Mouse (Mus musculus) cerebellum, adult 11-12 months (tissue): ENCODE results near the gene Tgfbr3.

Experiments used
- DNase-seq: peaks from one replicate; pipeline ENCODE4 v3.0.0; 2022

Tgfbr3 gene

DNA sequence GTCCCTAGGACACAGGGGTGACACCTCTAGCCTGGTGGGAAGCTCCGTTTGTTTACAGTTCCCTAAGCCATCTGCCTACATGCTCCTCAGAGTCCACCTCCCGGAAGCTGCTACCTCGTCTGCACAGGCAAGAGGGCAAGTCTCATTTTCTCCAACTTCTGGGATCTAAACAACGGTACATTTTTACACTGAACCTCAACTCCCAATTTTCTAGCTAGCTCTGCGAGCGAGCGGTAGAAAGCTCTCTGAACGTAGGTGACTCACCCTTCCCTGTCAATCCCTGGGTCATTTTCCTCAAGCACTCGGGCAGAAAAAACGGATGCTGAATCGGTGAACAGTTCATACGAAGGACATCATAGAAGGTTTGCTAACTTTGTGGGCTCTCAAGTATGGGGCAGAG, 122.1 kb downstream of the Tgfbr3 start:
- DNase-seq, result peak; percentile 28

DNA sequence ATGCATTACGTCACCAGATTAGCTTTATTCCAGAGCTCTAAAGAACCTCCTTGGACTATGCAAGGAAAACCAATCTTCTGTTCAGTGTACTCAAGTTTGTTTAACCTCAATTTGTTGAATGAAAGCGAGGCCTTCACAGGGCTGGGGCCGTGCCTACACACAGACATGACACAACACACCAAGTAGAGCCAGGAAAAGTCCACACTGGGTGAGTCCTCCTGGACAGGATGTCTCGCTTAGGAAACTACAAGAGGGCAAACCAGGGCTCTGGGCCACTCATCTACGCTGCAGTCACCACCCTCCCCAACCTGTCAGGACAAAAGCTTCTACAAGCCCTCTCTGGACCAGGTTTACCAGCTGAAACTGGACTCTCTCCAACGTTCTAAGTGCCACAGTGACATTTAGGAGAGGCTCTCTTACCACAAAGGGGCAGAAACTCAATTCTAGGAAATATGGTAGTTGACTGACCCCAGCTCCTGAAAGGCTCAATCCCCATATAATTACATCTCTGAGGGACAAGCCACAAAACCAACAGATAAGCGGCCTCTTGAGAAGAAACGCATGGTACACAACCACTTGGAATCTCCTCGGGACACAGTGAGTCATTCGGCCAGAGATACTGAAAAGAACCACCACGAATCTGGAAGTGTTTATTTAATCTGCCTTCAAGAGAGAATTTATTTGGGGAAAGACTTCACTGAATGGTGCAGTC, 122.6 kb downstream of the Tgfbr3 start:
- DNase-seq, result no peak

DNA sequence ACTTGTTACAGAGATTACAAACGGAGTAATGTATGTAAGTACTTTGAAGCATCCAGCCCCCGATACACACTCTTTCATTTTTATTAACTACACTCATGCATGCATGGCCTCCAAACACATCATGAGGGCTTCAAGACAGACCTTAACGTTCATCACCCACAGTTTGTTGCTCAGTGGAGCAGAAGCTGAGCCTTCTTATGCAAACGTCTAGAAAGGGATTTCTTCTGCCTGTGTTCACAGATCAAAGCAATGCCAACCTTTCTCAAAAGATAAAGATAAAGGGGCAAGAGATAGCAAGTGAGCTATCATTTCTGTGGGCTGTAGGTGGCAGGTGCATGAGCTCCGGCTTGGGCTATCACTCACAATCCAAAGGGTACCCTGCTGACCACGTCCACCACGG, 123.7 kb downstream of the Tgfbr3 start:
- DNase-seq, result no peak

DNA sequence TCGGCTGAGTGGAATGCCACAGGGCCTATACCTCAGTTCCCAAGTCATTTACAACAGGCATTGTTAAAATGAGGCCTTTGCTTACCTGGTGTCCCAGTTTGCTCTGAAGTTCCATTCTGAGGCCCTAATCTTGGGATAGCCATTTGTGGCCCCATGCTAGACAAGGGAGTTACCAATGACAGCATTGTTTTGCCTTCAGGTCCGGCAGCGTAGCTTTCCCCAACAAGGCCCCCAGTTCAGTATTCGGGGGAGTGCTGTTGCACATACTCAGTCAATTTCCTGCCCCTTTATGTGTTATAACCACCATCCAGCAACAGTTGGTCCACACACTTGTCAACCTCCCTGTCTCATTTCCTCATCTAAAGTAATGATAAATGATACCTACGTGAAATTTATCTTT, 124.2 kb downstream of the Tgfbr3 start:
- DNase-seq, result no peak

DNA sequence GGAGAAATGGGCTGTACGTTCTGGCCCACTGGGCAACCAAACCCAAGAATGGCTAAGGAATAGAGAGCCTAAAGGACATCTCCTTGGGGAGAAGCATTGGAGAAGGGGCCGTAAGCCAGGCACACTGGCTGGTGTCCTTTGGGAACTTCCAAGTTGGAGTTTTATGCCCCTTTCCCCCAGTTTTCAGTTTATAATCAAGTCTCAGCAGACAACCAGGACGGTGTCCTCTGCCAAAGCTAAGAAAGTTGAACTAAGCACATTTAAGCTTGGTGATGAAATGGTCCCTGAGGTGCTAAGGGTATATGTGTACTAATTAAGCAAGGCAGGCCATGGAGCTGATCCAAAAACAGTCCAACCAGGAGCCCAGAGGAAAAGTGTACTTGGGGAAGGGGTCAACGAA, 124.6 kb downstream of the Tgfbr3 start:
- DNase-seq, result no peak

DNA sequence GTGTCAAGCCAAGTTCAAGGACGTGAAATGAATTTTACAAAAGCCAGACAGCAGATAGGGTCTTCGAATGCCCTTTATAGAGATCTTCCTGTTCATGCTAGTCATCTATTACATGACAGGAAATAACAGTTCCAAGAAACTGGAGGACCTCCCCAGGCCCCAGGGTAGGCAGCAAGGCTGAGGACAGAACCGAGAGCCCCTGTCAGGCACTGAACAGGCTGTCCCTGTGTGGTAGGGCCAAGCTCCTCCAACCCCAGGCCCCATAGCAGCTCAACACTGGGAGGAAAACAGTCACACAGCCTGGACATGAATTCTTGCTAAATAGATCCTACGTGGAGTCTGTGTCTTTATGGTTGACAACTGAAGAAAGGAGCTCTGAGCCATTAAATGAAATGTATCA, 125.3 kb downstream of the Tgfbr3 start:
- DNase-seq, result no peak

DNA sequence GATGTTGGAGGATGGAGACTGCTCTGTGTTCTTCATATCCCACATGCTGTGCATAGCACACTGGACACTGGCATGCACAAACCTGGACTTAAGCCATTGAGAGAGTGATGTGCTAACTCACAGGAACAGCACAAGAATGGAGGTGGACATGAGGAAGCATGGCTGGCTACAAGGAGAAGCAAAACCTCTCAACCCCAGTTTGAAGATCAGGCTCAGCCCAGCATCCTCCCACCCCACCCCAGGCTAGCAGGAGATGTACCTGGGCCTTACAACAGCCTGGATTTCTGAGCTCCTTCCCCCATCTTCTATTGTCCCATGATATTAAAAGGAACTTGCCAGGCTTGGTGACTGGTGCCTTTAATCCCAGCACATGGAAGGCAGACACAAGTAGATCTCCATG, 126.1 kb downstream of the Tgfbr3 start:
- DNase-seq, result no peak

DNA sequence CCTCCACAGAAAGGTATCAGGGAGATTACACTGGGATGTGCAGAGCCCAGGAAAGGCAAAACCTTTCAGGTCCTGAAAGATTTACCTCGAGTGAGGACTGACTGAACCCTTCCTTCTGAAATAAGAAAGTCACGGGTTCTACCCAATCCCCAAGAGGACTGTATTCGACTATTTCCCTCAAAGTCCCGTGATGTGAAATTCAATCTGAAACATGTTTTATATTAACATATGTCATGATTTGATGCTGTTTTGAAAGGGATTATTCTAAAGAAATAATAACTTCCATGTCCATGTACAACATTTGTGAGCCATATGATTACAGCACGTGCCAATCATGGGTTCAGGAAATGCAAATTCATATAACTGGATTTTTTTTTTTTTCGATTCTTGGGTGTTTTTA, 126.6 kb downstream of the Tgfbr3 start:
- DNase-seq, result no peak

DNA sequence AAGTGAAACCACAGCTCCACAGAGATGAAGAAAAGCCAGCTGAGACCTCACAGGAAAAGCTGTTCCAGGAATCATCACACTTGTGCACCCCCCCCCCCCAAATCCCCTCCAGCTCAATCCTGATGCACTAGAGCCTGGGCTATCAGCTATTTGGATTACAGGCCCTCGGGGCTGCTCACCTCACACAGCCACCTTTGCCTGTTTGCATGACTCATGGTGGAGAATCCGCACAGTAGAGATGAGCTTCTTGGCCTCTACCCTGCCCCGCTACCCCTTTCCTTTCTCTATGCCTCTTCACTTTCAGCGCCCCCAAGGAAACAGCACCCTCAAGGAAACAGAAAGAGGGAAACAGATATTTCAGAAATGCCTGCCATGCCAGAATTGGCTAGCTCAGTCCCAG, 127.1 kb downstream of the Tgfbr3 start:
- DNase-seq, result no peak

DNA sequence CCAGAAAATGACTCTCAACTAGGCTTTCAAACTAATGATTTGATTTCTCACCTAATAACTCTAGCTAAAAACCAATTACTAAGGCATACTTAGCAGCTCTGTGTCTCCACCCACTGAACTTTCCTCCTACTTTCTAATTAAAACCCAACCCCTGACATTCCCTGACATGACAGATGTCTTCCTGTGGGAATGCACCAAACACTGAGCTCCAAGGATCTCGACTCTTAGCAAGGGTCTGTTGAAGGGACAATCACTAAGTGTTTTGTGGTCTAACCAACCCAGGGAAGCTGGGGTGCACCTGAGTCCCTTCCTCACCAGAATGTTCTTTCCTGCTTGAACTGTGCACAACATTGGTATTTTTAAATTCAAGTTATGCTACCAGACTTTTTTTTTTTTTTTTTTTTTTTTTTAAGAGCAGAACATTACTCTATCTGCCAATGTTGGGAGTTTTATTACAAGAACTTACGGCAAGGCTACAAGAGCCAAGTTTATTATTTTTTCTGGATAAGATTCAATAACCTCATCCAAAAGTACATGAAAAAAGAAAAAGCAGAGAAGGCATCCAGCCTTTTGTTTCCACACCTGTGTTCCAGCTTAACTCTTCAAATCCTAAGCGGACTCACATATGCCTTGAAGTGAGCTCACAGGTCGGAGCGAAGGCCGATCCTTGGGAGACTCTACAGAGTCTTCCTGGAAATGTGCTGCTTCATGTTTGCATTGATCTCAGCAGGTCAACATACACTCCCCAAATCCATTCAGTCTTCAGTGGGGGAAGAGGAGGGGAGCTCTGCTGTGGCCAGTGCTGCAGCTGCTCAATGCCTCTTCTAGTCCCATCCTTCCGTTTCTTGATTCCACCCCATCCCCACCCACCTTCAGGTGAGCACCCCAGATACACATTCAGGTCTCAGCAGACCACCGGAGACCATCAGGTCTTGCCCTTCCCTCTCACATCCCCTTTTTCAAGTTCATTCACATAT, 129.2 kb downstream of the Tgfbr3 start:
- no peak for DNase-seq

DNA sequence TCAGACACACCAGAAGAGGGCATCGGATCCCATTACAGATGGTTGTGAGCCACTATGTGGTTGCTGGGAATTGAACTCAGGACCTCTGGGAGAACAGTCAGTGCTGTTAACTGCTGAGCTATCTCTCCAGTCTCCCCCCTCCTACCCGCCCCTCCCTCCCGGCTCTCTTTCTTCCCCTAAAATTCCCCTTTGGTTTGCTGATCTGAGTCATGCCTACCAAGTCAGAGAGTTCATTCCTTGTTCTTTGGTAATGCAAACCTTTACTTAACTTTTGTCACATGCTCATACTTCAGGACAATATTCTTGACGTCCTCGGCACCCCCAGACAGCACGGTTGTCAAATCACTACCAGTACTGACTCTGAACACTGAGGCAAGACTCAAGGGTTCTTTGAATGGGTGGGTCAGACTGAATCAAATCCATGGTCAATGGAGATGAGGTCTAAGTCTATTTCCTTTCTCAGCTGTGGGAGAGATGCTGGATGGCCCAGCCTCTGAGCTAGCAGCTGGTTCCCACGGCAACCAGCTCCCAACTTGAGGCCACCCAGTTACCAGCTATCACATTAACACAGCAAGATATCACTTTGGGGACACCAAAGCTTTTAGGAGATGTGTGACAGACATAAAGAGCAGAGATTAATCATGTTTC, 130.8 kb downstream of the Tgfbr3 start:
- no peak for DNase-seq

DNA sequence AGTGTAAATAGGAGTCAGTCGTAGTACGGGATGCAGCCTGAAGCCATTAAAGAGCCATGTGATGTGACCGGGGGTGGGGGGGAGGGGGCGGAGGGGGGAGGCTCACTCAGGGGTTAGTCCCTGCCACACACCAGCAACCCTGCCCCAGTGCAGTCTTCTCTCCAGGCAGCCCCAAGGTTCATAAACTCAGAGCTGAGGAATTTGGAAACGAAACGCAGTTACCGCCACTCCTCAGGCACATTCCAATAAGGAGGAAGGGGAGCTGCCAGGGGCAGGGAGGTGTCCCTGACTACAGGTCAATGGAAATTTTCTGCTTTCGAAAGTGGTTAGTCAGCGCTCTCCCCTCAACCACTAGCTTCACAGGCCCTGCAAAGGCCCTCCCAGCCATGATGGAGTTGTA, 132.0 kb downstream of the Tgfbr3 start:
- no peak for DNase-seq

DNA sequence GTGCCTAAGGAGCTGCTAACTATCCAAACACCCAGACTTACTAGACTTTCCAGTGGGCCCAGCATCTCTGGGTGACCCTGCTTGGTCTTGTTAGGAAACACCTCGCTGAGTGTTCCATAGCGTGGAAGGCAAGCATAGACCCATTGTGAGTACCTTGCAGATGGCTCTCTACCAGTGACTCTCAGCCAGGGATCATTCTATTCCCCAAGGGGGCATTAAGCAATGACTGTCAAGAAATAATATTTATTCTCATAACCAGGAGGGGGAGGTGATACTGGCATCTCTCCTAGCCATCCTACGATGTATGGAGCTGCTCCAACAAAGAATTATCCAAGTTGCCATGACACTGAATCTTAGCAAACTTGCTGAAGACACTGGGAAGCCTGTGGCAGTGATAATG, 133.3 kb downstream of the Tgfbr3 start:
- DNase-seq, result no peak

DNA sequence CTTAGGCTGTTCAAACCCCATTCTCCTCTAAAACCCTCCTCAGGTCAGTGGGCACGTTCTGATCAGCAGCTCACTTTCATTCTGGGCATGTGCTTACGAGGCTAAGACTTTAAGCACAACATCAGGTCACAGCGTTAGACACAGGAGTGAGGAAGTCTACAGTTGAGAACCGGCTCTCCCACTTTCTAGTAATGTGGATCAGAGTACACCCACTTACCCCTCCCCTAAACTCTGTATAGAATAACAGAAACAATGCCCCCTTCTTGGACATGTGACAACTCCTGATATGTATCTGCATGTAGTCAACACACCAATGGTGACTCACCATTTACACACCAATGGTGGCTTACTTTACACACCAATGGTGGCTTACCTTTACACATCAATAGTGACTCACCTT, 136.4 kb downstream of the Tgfbr3 start:
- DNase-seq, result no peak

DNA sequence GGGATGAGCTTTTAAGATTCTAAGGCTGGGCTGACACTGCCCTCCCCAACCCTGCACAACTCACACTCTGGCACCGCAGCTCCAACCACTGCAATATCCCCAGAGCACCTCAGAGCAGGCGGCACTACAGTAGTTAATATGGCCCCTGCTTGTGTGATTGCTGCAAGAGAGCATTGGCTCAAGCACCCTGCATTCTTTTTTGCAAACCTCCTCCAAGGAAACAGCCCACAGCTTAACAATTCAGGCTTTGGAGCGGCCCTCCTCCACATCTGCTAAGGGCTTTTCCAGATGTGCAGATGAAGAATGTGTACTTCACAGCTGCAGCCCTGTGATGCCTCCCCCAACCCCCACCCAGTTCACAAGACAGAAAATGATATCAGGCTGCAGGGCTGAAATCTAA, 138.1 kb downstream of the Tgfbr3 start:
- DNase-seq, result no peak

DNA sequence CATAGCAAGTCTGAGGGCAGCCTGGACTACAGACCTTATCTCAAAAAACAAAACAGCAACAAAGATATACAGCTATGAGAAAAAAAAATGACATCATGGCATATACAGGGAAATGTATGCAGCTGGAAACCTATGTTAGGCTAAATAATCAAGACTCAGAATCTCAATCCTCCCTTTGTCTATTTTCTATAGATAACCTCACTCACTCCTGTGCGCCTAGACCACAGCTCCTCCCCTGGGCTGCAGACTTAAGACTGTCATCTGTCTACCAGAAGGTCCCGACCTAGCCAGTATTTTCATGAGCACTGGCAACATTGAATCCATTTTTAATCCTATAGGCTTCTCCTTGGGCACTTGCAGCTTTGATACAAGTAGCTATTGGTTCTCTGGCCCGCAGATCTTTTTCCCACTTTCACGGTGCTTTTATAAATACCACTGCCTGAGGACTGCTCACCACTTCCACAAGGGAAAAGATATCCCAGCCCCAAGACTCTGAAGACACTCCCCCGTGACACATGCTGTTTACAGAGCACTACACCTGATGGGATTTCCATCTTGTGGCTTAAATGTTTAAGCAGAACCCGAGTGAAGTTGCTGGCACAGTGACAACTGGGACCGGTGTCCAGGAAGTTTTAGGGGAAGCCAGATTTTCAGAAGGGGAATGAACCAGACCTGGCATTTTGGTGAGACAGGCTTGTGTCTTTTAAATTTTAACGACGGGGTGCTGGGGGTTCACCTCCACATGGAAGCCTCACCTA, 138.7 kb downstream of the Tgfbr3 start:
- DNase-seq, result no peak

DNA sequence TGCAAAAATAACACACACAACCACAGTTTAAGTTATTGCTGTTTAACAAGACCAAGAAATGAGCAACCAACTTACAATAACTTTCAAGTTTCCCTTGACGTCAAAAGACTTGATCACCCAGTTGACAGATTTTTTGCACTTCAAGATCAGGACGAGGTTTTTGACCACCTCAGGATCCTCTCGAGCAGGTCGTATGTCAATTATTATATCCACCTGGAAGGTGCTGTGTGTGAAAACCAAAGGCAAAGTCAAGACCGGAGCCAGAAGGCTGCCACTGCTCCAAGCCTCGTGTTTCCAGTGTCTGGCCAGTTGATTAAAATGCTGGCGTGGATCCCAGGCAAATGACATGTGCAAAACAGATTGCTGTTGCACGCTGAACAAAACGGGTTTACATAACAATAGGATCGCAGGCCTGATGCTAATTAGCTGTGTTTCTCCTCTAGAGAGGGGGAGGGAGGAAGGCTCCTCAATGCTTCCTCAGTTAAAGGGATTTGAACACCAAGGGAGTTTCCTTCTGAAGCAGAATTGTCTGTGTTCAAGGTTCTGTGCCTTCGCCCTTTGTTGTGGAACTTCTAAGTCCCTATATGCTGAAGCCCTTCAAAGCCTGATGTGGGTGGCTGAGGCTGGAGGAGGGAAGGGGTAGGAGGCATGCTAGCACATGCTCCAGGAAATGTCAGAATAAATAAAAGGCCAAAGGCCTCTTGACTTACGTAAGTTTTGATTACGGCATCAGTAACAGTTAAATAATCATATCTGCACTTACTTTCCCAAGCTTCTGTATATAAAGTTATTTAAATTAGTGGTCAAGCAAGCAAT, 141.3 kb downstream of the Tgfbr3 start:
- DNase-seq, result peak; percentile 55

DNA sequence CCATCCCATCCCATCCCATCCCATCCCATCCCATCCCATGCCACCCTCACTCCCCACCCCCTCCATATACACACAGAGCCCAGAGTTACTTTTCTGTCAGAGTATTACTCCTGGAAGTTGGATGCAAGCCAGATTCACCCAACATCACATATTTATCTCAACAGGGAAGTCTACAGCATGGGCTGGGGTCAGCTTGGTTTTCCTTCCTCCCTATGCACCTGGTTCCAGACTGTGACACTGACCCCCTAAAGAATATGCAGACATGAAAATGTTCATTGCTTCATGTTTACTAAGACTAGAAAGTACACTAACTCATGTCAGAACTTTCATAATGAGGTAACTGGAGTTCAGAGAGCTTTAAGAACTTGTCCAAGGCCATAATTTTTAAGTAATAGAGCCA, 142.0 kb downstream of the Tgfbr3 start:
- no peak for DNase-seq

DNA sequence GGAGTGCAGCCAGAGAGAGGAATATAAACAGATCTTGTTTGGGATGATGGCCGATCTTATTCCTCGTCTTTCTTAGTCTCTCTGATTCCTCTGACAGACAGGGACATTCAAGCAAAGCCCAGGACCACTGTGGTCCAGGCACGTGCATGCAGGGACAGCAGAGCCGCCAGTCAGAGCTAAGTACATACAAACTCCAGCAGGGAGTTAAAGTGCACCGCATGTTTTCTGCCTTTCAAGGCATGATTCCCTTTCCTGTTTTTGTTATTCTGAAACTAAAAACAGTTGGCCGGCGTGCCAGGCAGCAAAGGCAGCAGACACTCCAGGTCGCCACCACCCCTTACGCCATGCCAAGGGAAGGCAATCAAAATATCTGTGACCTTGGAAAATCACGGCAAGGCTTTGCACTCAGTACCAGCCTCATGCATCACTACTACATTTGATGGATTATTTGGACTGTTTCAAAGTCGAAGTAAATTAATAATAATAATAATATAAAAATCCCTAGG, 143.3 kb downstream of the Tgfbr3 start:
- DNase-seq, result no peak

DNA sequence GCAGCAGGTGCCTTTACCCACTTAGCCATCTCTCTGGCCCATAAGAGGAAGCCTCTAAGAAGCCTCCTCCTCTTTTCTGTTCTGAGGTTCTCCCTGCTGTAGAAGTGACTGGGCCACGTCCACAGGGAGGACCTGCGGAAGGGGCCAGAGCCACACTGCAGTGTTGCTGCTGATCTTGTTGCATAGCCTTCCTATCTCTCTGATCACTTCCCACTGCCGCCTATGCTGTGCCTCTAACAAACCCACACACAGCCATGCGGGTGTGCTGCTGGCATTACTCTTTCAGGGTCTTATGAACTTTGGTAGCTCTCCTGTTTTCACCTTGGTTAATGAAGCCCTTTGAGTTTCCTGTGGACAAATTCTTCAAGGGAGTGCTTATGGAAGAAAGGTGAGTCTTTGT, 144.3 kb downstream of the Tgfbr3 start:
- DNase-seq, result no peak

DNA sequence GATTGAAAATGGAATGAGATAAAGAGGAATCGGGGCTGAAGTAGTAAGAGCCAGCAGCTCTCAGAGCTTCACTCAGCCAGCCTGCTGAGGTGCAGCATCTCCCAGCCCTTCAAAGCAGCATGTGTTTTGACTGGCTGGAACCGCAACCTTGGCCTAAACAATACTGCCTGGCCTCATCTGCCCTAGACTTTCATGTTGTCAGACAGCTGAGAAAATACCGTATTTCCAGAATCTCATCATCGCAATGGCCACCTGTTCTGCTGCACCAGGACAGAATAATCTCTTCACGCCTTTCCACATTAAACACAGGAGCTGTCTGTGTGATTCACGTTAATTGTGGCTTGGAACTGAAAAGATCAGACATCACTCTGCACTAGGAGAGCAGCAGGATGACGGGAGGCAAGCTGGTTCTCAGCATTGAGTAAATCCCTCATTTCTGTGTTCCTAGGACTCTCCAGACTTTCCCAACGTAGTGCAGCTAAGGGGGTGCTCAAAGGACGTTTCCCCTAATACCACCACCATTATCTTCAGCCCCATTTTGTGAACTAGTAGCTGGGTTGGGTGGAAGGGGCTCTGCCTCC, 145.1 kb downstream of the Tgfbr3 start:
- no peak for DNase-seq

DNA sequence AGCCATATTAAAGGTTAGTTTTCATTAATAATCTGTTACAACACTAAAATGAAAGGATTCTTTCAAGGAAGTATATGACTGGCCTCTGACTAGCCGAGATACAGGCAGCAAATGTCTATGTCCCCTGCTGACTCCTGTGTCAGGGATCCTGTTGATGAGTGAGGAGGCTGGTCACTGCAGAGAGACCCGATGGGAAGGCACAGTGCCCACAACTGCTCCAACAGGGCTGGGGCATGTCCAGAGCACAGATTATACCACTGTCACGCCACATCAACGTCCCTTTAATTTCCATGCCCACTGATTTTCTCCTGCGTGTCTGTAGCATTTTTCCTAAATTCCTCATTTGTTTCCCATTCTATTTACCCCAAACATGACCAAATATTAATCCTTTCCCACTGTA, 146.0 kb downstream of the Tgfbr3 start:
- DNase-seq, result no peak
